20 mouse cellular contexts compared by ENCODE assay signal in the genomic region with DNA sequence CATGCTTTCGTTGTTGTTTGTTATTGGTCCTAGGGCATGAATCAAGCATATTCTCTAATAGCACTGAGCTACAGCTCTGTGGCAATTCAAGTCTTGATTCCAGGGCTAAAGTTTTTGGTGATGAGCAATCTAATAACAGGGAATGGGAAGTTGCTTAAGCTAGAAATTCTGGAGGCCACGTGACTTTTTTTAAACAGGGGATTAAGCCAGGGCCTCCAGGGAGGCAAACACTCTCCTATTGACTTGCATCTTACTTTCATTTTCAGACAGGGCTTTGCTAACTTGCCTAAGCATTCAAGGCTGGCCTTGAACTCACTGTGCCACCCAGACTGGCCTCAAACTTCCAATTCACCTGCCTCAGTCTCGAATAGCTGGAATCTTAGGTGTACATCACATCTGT. TPM values are rescaled to one million over a fixed set of nuclear protein-coding genes. Genes with fewer than 3 reads are reported as not detected.
A peak's percentile ranks its signal among the peaks of the same experiment; 100 is the strongest.
DNase-seq lines count a peak whose midpoint lies in the region; ATAC-seq and TF ChIP-seq lines count a peak whose summit lies in the region.
"Had no signal": no experiment of that assay in that cellular context is flagged by ENCODE, and none has a peak within 500 bp of the region (broad histone marks: within the 10 kb centered on the region; RNA-seq: fewer than 3 reads in every experiment).

No protein-coding gene starts in this region.

- no peaks in the 10 kb centered on the region for H3K27me3 ChIP-seq in stomach, embryonic 15.5 days (replicated peaks)
- H3K27me3 ChIP-seq in hindbrain, embryonic 10.5 days (ENCODE audit: insufficient read depth, poor library complexity, severe bottlenecking), result no peaks in the 10 kb centered on the region
- H3K27me3 ChIP-seq: intestine, embryonic 15.5 days; liver, embryonic 15.5 days; neural tube, embryonic 13.5 days had no signal

- ATAC-seq in stomach, embryonic 15.5 days (ENCODE audit: insufficient read depth, low FRiP score, low read depth), result no peak
- ATAC-seq: intestine, embryonic 15.5 days; midbrain, embryonic 16.5 days had no signal

- H3K9me3 ChIP-seq in stomach, embryonic 15.5 days, result no peaks in the 10 kb centered on the region
- H3K9me3 ChIP-seq in hindbrain, embryonic 10.5 days, result no peaks in the 10 kb centered on the region
- H3K9me3 ChIP-seq: intestine, embryonic 15.5 days; liver, embryonic 15.5 days; neural tube, embryonic 13.5 days had no signal

- no peak overlapping the region for H3K9ac ChIP-seq in stomach, embryonic 15.5 days
- H3K9ac ChIP-seq: intestine, embryonic 15.5 days; liver, embryonic 15.5 days; neural tube, embryonic 13.5 days had no signal

- H3K27ac ChIP-seq in gastrocnemius, adult 2 months, result peak overlapping the region; percentile 57
- peak overlapping the region; percentile 19; the same call in 1 of the 2 replicates for H3K27ac ChIP-seq in stomach, embryonic 15.5 days
- H3K27ac ChIP-seq in hindbrain, embryonic 10.5 days, result no peak overlapping the region
- H3K27ac ChIP-seq: intestine, embryonic 15.5 days; liver, embryonic 15.5 days; neural tube, embryonic 13.5 days had no signal

- H3K4me3 ChIP-seq in gastrocnemius, adult 2 months, result no peak overlapping the region; the same call in 1 of the 2 replicates
- no peak overlapping the region for H3K4me3 ChIP-seq in stomach, embryonic 15.5 days (replicated peaks)
- H3K4me3 ChIP-seq in hindbrain, embryonic 10.5 days, result no peak overlapping the region
- H3K4me3 ChIP-seq: erythroblast, embryonic 14.5 days; intestine, embryonic 15.5 days; liver, embryonic 15.5 days; neural tube, embryonic 13.5 days had no signal

- H3K36me3 ChIP-seq in stomach, embryonic 15.5 days, result no peaks in the 10 kb centered on the region
- H3K36me3 ChIP-seq in hindbrain, embryonic 10.5 days, result no peaks in the 10 kb centered on the region
- H3K36me3 ChIP-seq: intestine, embryonic 15.5 days; liver, embryonic 15.5 days; neural tube, embryonic 13.5 days had no signal

- H3K4me1 ChIP-seq in stomach, embryonic 15.5 days, result peaks cover 25% of the 10 kb centered on the region
- H3K4me1 ChIP-seq in hindbrain, embryonic 10.5 days (replicated peaks), result peaks cover 5% of the 10 kb centered on the region

- WGBS in stomach, embryonic 15.5 days, result 39% methylated on average over 3 of the region's 3 CpGs
- 57% methylated on average over 3 of the region's 3 CpGs for WGBS in hindbrain, embryonic 10.5 days

- TF ChIP-seq CTCF in gastrocnemius, adult 2 months (IDR thresholded peaks at IDR 0.05), result no peak

- no peak overlapping the region for H3K4me2 ChIP-seq in stomach, embryonic 15.5 days
- H3K4me2 ChIP-seq: intestine, embryonic 15.5 days; liver, embryonic 15.5 days; neural tube, embryonic 13.5 days had no signal

- intact Hi-C loops in gastrocnemius, adult 2 months (cut with DNase I), result loop anchor here (10.0 kb wide), 1 partner anchor 223 kb away; a partner anchor contains a TSS
- intact Hi-C loops in gastrocnemius, postnatal 36 days (cut with DNase I), result no loop called here

- DNase-seq in gastrocnemius, adult 2 months, result peak; percentile 22
- DNase-seq in gastrocnemius, postnatal 36 days, result no peak
- peak; percentile 12 to 33 for DNase-seq in lung, adult 18-20 months
- no peak for DNase-seq in lung, postnatal 14 days
- DNase-seq in adipocyte (ENCODE audit: low spot score), result peak; percentile 85
- no peak for DNase-seq in cerebellum, adult 8-10 months
- DNase-seq in hindbrain, embryonic 10.5 days (ENCODE audit: low spot score), result no peak
- DNase-seq: cerebellum, adult 2 months; retina, postnatal 1 day; thymus, adult 2 months had no signal

RNA-seq across cellular contexts. Expression of a gene that starts 4.1 kb away (rescaled TPM):
- total RNA-seq in gastrocnemius, adult 2 months (2021), result under 1 TPM in 1 of 2 experiments, not detected in 1; 0.26 TPM
- under 1 TPM in 1 of 2 experiments, not detected in 1; 0.41 TPM for total RNA-seq in gastrocnemius, postnatal 36 days (2021)
- 0.27 and 1.4 TPM in 2 replicates for polyA plus RNA-seq in stomach, embryonic 15.5 days (2015; fragmentation: Nextera tagmentation; extraction: Ambion mirVana)
- 0.29 TPM in 1 of 2 replicates, not detected in the other for polyA plus RNA-seq in hindbrain, embryonic 10.5 days (2016; fragmentation: Nextera tagmentation; extraction: Ambion mirVana)
- total RNA-seq: hematopoietic stem cell, adult 5-6 weeks; layer of hippocampus, postnatal 10 days; left cerebral cortex, postnatal 36 days had no signal
- polyA plus RNA-seq: cerebellum, adult 2 months; erythroblast, embryonic 14.5 days; frontal cortex, adult 2 months; liver, embryonic 15.5 days; midbrain, embryonic 16.5 days had no signal

RNA-seq across cellular contexts. Expression of a gene that starts 26.7 kb away (rescaled TPM):
- total RNA-seq in gastrocnemius, adult 2 months (2021), result 10 to 100 TPM; 27.2 to 35.2 TPM
- total RNA-seq in gastrocnemius, postnatal 36 days (2021), result 10 to 100 TPM; 29.6 to 33.0 TPM
- polyA plus RNA-seq in stomach, embryonic 15.5 days (2015; fragmentation: Nextera tagmentation; extraction: Ambion mirVana), result 138 and 140 TPM in 2 replicates
- polyA plus RNA-seq in hindbrain, embryonic 10.5 days (2016; fragmentation: Nextera tagmentation; extraction: Ambion mirVana), result 197 and 203 TPM in 2 replicates

RNA-seq across cellular contexts. Expression of a gene that starts 51.1 kb away (rescaled TPM):
- 10 to 100 TPM; 25.7 to 30.5 TPM for total RNA-seq in gastrocnemius, adult 2 months (2021)
- total RNA-seq in gastrocnemius, postnatal 36 days (2021), result 10 to 100 TPM; 28.2 to 28.9 TPM
- polyA plus RNA-seq in stomach, embryonic 15.5 days (2015; fragmentation: Nextera tagmentation; extraction: Ambion mirVana), result 12.5 and 13.3 TPM in 2 replicates
- 8.0 and 8.4 TPM in 2 replicates for polyA plus RNA-seq in hindbrain, embryonic 10.5 days (2016; fragmentation: Nextera tagmentation; extraction: Ambion mirVana)

Comparison
In these comparisons a context has a peak if more than half of its experiments do, and no peak if none do; other contexts are left out.
1. DNase-seq: peak in gastrocnemius, adult 2 months (single experiment), lung, adult 18-20 months (2 of 2) and adipocyte (single experiment); none in gastrocnemius, postnatal 36 days (0 of 2), lung, postnatal 14 days (single experiment), cerebellum, adult 8-10 months (single experiment) and hindbrain, embryonic 10.5 days (single experiment).